Mouse (Mus musculus) embryonic facial prominence, embryonic 12.5 days (tissue): ENCODE results near the gene Arf1. TPM values are rescaled to one million over a fixed set of nuclear protein-coding genes. Genes with fewer than 3 reads are reported as not detected.
"Not testable (repeated sequence)": the region's sequence is repeated elsewhere in the genome, so short reads cannot be mapped to it uniquely, and the experiment has no call there.

Source experiments
- ATAC-seq: fragments of 200-750 bp; cut with Nextera tagmentation; 2 replicates; pipeline ENCODE4 v1.8.0; 2017; ENCODE audit not compliant: insufficient number of reproducible peaks, insufficient read depth, low FRiP score, low TSS enrichment
- H3K27ac ChIP-seq: fragments of 300-500 bp; sonication (generic); 2 replicates; pipeline ENCODE4 v1.5.1; 2016; ENCODE audit warnings: mild to moderate bottlenecking
- H3K27me3 ChIP-seq: fragments of 300-500 bp; sonication (generic); 2 replicates; pipeline ENCODE4 v1.6.1; 2016; ENCODE audit warnings: mild to moderate bottlenecking, moderate library complexity
- H3K36me3 ChIP-seq: fragments of 300-500 bp; sonication (generic); 2 replicates; pipeline ENCODE4 v1.6.1; 2016; ENCODE audit warnings: mild to moderate bottlenecking
- H3K4me1 ChIP-seq: fragments of 300-500 bp; sonication (generic); 2 replicates; pipeline ENCODE4 v1.6.1; 2016
- H3K4me2 ChIP-seq: fragments of 300-500 bp; sonication (generic); replicated peaks from 2 replicates; pipeline ENCODE4 v1.6.1; 2016; ENCODE audit warnings: mild to moderate bottlenecking, moderate library complexity
- H3K4me3 ChIP-seq: fragments of 300-500 bp; sonication (generic); 2 replicates; pipeline ENCODE4 v1.5.1; 2016; ENCODE audit warnings: mild to moderate bottlenecking
- H3K9ac ChIP-seq: fragments of 300-500 bp; sonication (generic); 2 replicates; pipeline ENCODE4 v1.6.1; 2016; ENCODE audit warnings: mild to moderate bottlenecking, moderate library complexity
- H3K9me3 ChIP-seq: fragments of 300-500 bp; sonication (generic); 2 replicates; pipeline ENCODE4 v1.6.1; 2016; ENCODE audit warnings: mild to moderate bottlenecking, moderate library complexity
- WGBS: fragments of 180-500 bp; shearing (Covaris S2); methylation state at CpG from one replicate; pipeline ENCODE4 v1.1.7; 2016; 5-methylcytosine and 5-hydroxymethylcytosine counted together
- polyA plus RNA-seq: library from polyadenylated mRNA; unstranded; fragments of >200 nt; fragmentation: Nextera tagmentation; extraction: Ambion mirVana; gene quantifications from 2 replicates; pipeline ENCODE4 v1.2.1, GENCODE M21; 2016

Gene Arf1
- polyA plus RNA-seq, 1 experiment from 2014 or later = 637 TPM

GRCm38 (mm10) chr11:59224470-59224869, 3.6 kb downstream of the Arf1 start:
- peaks cover 35% of the 10 kb centered on the region for H3K4me1 ChIP-seq
- H3K27me3 ChIP-seq = no peaks in the 10 kb centered on the region
- H3K4me2 ChIP-seq = no peak overlapping the region
- H3K27ac ChIP-seq = no peak overlapping the region
- no peak overlapping the region for H3K9ac ChIP-seq
- ATAC-seq = no peak
- 75% methylated on average over 2 of the region's 2 CpGs for WGBS
- peaks cover 17% of the 10 kb centered on the region for H3K36me3 ChIP-seq
- H3K9me3 ChIP-seq = no peaks in the 10 kb centered on the region
- no peak overlapping the region for H3K4me3 ChIP-seq

DNA sequence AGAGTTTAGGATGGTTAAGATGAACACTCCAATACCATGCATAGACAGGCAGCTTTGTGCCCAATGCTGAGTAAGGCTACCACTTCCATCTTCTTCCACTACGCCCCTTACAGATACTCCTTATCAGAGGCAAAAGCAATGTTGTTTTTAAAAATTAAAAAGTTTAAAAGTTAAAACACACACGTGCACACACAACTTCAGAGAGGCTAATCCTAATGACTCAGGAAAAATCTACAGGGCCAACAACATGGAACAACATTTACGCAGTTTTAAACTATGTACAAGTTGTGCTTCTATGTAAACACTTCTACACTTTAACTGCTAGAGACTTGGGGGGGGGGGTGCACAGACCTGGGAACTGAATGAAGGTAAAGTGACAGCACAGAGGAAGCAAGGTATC, 4.0 kb downstream of the Arf1 start:
- no peak for ATAC-seq
- Histone ChIP-seq H3K9ac (0 out of 2 replicates have a peak overlapping the region, but pooled peaks have one; percentile 10), H3K4me1 (peaks cover 34% of the 10 kb centered on the region), H3K9me3 (no peaks in the 10 kb centered on the region), H3K27me3 (no peaks in the 10 kb centered on the region), H3K4me2 (0 out of 2 replicates have a peak overlapping the region, but pooled peaks have one; percentile 3), H3K4me3 (no peak overlapping the region), H3K36me3 (peaks cover 19% of the 10 kb centered on the region), H3K27ac (no peak overlapping the region)
- 92% methylated on average over 3 of the region's 3 CpGs for WGBS

DNA sequence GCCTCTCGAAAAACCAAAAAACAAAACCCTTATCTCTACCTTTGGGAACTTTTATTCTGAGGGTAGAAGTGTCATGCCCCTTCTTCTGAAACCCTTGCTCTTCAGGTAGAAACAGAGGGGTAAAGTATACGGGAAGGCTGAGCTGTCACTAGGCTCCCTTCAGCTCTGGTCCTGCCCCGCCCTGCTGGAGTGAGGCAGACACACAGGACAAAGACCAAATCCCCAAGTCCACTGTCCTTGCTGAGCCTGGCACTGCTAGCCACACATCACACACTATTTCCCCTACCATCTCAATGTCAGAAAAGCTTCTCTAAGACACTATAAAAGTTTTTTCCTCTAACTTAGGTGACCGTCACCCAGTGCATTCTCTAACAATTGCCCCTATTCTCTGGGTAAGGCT, 5.8 kb downstream of the Arf1 start:
- H3K36me3 ChIP-seq = peaks cover 23% of the 10 kb centered on the region
- H3K27ac ChIP-seq = no peak overlapping the region
- no peaks in the 10 kb centered on the region for H3K27me3 ChIP-seq
- H3K9me3 ChIP-seq = no peaks in the 10 kb centered on the region
- no peak overlapping the region for H3K4me2 ChIP-seq
- no peak for ATAC-seq
- peaks cover 36% of the 10 kb centered on the region for H3K4me1 ChIP-seq
- H3K9ac ChIP-seq = no peak overlapping the region
- H3K4me3 ChIP-seq = no peak overlapping the region
- 92% methylated on average over 4 of the region's 4 CpGs for WGBS

DNA sequence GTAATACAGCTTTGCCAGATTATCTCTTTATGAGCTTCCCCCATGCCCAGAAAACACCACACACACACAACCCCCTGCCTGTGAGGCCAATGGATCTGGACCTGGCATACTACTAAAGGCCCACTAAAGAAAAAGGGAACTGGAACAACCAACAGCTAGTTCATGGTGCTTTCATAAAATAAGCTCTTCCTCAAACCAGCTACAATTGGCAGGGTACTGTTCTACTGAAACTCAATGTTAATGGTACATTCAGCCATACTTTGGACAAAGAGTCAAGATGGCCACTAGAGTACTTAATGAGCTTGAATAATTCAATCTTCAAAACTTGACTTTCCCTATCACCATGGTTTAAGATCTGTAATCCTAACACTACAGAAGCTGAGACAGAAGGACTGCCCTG, 6.5 kb downstream of the Arf1 start:
- Histone ChIP-seq H3K4me2 (no peak overlapping the region), H3K4me3 (no peak overlapping the region), H3K4me1 (peaks cover 34% of the 10 kb centered on the region), H3K9me3 (no peaks in the 10 kb centered on the region), H3K27me3 (no peaks in the 10 kb centered on the region), H3K36me3 (peaks cover 23% of the 10 kb centered on the region), H3K9ac (no peak overlapping the region), H3K27ac (no peak overlapping the region)
- no peak for ATAC-seq

- H3K4me3 ChIP-seq = no peak overlapping the region
- peaks cover 23% of the 10 kb centered on the region for H3K36me3 ChIP-seq
- no peak for ATAC-seq
- no peak overlapping the region for H3K9ac ChIP-seq
- H3K9me3 ChIP-seq = no peaks in the 10 kb centered on the region
- H3K4me1 ChIP-seq = peaks cover 16% of the 10 kb centered on the region; the same call in 1 of the 2 replicates
- H3K27me3 ChIP-seq = no peaks in the 10 kb centered on the region
- H3K27ac ChIP-seq = no peak overlapping the region
- no peak overlapping the region for H3K4me2 ChIP-seq
Measured at GRCm38 (mm10) chr11:59219064-59219463, 9.0 kb downstream of the Arf1 start.

DNA sequence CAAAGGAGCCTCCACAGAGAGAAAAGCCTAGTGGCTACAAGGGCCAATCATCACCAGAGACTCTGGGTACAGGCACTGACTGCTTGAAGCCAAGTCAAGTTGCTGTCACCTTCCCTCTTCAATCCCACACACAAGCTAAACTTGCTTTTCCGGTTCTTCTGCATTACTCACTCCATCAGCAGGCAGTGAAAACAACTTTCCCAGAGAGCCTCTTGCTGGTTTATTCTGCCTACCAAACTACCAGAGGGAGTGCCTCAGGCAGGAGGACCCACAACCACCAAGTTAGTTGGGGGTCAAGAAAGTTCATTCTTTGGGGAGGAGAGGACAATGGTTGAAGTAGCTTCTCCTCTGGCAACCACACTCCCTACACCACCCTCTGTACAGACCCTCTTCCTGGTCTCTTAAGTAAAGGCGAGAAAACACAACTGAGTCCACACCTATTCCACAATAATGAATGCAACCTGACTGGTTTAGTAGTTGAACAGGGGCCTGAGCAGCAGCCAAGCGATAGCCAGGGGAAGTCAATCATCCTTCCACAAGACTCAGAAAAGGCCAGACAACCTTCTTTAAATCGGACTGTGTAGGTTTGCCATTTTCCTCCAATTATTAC, 9.6 kb downstream of the Arf1 start:
- peaks cover 24% of the 10 kb centered on the region for H3K36me3 ChIP-seq
- 0 out of 2 replicates have a peak overlapping the region, but pooled peaks have one; percentile 4 for H3K27ac ChIP-seq
- no peak overlapping the region for H3K4me2 ChIP-seq
- 70% methylated on average over 4 of the region's 4 CpGs for WGBS
- H3K9me3 ChIP-seq = no peaks in the 10 kb centered on the region
- peaks cover 11% of the 10 kb centered on the region; the same call in 1 of the 2 replicates for H3K4me1 ChIP-seq
- H3K4me3 ChIP-seq = no peak overlapping the region
- no peak overlapping the region for H3K9ac ChIP-seq
- no peak for ATAC-seq
- no peaks in the 10 kb centered on the region for H3K27me3 ChIP-seq

GRCm38 (mm10) chr11:59216955-59217354, 11.1 kb downstream of the Arf1 start:
- Histone ChIP-seq H3K4me2 (no peak overlapping the region), H3K9me3 (no peaks in the 10 kb centered on the region), H3K27ac (no peak overlapping the region), H3K9ac (no peak overlapping the region), H3K4me3 (no peak overlapping the region), H3K4me1 (peaks cover 8% of the 10 kb centered on the region; the same call in 1 of the 2 replicates), H3K27me3 (no peaks in the 10 kb centered on the region), H3K36me3 (peaks cover 36% of the 10 kb centered on the region)
- WGBS = 83% methylated on average over 3 of the region's 3 CpGs
- no peak for ATAC-seq

- peaks cover 20% of the 10 kb centered on the region for H3K4me1 ChIP-seq
- no peak overlapping the region for H3K27ac ChIP-seq
- no peak overlapping the region for H3K4me3 ChIP-seq
- H3K9me3 ChIP-seq = no peaks in the 10 kb centered on the region
- 91% methylated on average over 12 of the region's 12 CpGs for WGBS
- ATAC-seq = no peak
- H3K36me3 ChIP-seq = peaks cover 43% of the 10 kb centered on the region
- H3K27me3 ChIP-seq = no peaks in the 10 kb centered on the region
- H3K4me2 ChIP-seq = no peak overlapping the region
- no peak overlapping the region for H3K9ac ChIP-seq
Measured at GRCm38 (mm10) chr11:59212892-59213494, 15.1 kb downstream of the Arf1 start.

- Histone ChIP-seq H3K36me3 (peaks cover 39% of the 10 kb centered on the region), H3K4me1 (peaks cover 15% of the 10 kb centered on the region)
- not testable (repeated sequence) for H3K4me2 ChIP-seq, H3K27ac ChIP-seq, H3K27me3 ChIP-seq, H3K9ac ChIP-seq, H3K9me3 ChIP-seq, H3K4me3 ChIP-seq, ATAC-seq
- WGBS = 77% methylated on average over 12 of the region's 12 CpGs
Measured at GRCm38 (mm10) chr11:59212320-59212719, 15.8 kb downstream of the Arf1 start.

DNA sequence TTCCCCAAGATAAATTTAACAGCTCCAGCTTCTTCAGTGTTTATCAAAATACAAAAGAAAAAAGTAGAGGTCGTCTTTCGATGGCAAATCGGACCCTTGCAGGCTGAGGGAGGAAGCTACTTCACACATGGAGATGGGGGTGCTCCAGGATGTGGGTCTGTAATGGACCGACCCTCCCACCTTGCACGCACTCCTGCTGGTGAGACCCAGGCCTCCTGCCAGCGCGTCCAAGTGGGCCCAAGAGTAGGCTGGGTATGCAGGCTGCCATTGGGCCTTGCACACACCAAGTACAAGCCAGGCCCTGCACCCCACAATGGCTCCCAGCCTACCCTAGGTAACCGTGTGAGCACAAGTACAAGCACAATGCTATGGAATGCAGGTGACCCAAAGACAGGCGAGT, 16.5 kb downstream of the Arf1 start:
- 89% methylated on average over 9 of the region's 9 CpGs for WGBS
- not testable (repeated sequence) for H3K9me3 ChIP-seq, H3K27me3 ChIP-seq, ATAC-seq, H3K27ac ChIP-seq, H3K4me2 ChIP-seq, H3K4me3 ChIP-seq, H3K9ac ChIP-seq
- Histone ChIP-seq H3K4me1 (peaks cover 15% of the 10 kb centered on the region), H3K36me3 (peaks cover 45% of the 10 kb centered on the region)

- Histone ChIP-seq H3K36me3 (peaks cover 57% of the 10 kb centered on the region), H3K9ac (no peak overlapping the region), H3K4me1 (peaks cover 15% of the 10 kb centered on the region), H3K9me3 (no peaks in the 10 kb centered on the region), H3K27me3 (no peaks in the 10 kb centered on the region), H3K27ac (no peak overlapping the region), H3K4me2 (no peak overlapping the region), H3K4me3 (no peak overlapping the region)
- no peak for ATAC-seq
- WGBS = 92% methylated on average over 4 of the region's 4 CpGs
Measured at GRCm38 (mm10) chr11:59210020-59210419, 18.1 kb downstream of the Arf1 start.

GRCm38 (mm10) chr11:59209580-59209979, 18.5 kb downstream of the Arf1 start:
- H3K36me3 ChIP-seq = peaks cover 62% of the 10 kb centered on the region
- 78% methylated on average over 5 of the region's 5 CpGs for WGBS
- peak overlapping the region; percentile 93; the same call in 1 of the 2 replicates for H3K4me2 ChIP-seq
- H3K27me3 ChIP-seq = no peaks in the 10 kb centered on the region
- peak overlapping the region; percentile 89; the same call in 1 of the 2 replicates for H3K27ac ChIP-seq
- peak overlapping the region; percentile 83 for H3K4me3 ChIP-seq
- H3K9me3 ChIP-seq = no peaks in the 10 kb centered on the region
- ATAC-seq = no peak
- H3K4me1 ChIP-seq = peaks cover 15% of the 10 kb centered on the region
- H3K9ac ChIP-seq = no peak overlapping the region
